Mouse (Mus musculus) liver, embryonic 14.5 days (tissue): ENCODE measurements around the gene Tvp23b. TPM values are rescaled to one million over a fixed set of nuclear protein-coding genes. Genes with fewer than 3 reads are reported as not detected.

Experiments used
- ATAC-seq: fragments of 200-750 bp; cut with Nextera tagmentation; 2 replicates; pipeline ENCODE4 v1.8.0; 2017; ENCODE audit warnings: moderate number of reproducible peaks, mild to moderate bottlenecking, moderate library complexity; ENCODE audit not compliant: insufficient read depth
- DNase-seq, 3 experiments: peaks; one replicate each; pipeline ENCODE4 v3.0.0-alpha.2; 2012 to 2013; ENCODE audit warnings: low read depth in 3 of 3, low spot score in 3 of 3
- H3K27ac ChIP-seq: fragments of 300-500 bp; sonication (generic); 2 replicates; pipeline ENCODE4 v1.5.1; 2014; ENCODE audit warnings: moderate library complexity, mild to moderate bottlenecking, control low read depth, inconsistent platforms
- H3K27me3 ChIP-seq: fragments of 300-500 bp; sonication (generic); 2 replicates; pipeline ENCODE4 v1.6.1; 2014; ENCODE audit warnings: mild to moderate bottlenecking, low read length, moderate library complexity; ENCODE audit not compliant: control insufficient read depth, insufficient read depth
- H3K36me3 ChIP-seq: fragments of 300-500 bp; sonication (generic); replicated peaks from 2 replicates; pipeline ENCODE4 v1.6.1; 2014; ENCODE audit warnings: low read depth; ENCODE audit not compliant: control insufficient read depth, insufficient read depth
- H3K4me1 ChIP-seq, 2 experiments: fragments of 200-500 bp in 1 of 2; fragments of 300-500 bp in 1 of 2; sonication (generic) in 1 of 2; replicated peaks; 2 replicates each; pipeline ENCODE4 v1.6.1; 2012 to 2014; ENCODE audit warnings: antibody characterized with exemption in 1 of 2, inconsistent platforms in 1 of 2, low read length in 1 of 2; ENCODE audit not compliant: control insufficient read depth in 2 of 2, insufficient read depth in 2 of 2
- H3K4me2 ChIP-seq: fragments of 300-500 bp; sonication (generic); 2 replicates; pipeline ENCODE4 v1.6.1; 2014; ENCODE audit warnings: low read depth, mild to moderate bottlenecking, control low read depth, moderate library complexity
- H3K4me3 ChIP-seq, 2 experiments: fragments of 200-500 bp in 1 of 2; fragments of 300-500 bp in 1 of 2; sonication (generic) in 1 of 2; 2 replicates each; pipeline ENCODE4 v1.5.1; 2012 to 2014; ENCODE audit warnings: low read depth in 2 of 2, low read length in 2 of 2, mild to moderate bottlenecking in 2 of 2, control low read depth in 1 of 2, inconsistent platforms in 1 of 2, moderate library complexity in 1 of 2; ENCODE audit not compliant: insufficient read depth in 1 of 2
- H3K9ac ChIP-seq: fragments of 300-500 bp; sonication (generic); replicated peaks from 2 replicates; pipeline ENCODE4 v1.6.1; 2014; ENCODE audit warnings: mild to moderate bottlenecking, control low read depth, moderate library complexity
- H3K9me3 ChIP-seq: fragments of 300-500 bp; sonication (generic); 2 replicates; pipeline ENCODE4 v1.6.1; 2016; ENCODE audit warnings: low read length, mixed read lengths; ENCODE audit not compliant: control insufficient read depth
- CTCF ChIP-seq: IDR thresholded peaks from 2 replicates; pipeline ENCODE4 v1.5.1; 2016; ENCODE audit warnings: antibody characterized with exemption, low read depth, control low read depth
- EP300 ChIP-seq: IDR thresholded peaks from 2 replicates; pipeline ENCODE4 v1.6.1; 2016; ENCODE audit warnings: antibody characterized with exemption, low read depth
- WGBS: fragments of 180-500 bp; shearing (Covaris S2); extraction: QIAGEN DNeasy Blood & Tissue Kit; methylation state at CpG from one replicate; pipeline ENCODE4 v1.1.7; 2014; ENCODE audit not compliant: insufficient replicate concordance; 5-methylcytosine and 5-hydroxymethylcytosine counted together
- polyA plus RNA-seq, 2 experiments: library from polyadenylated mRNA; depleted of rRNA in 1 of 2; stranded (reverse) in 1 of 2; unstranded in 1 of 2; fragments of >200 nt; fragmentation: Nextera tagmentation in 1 of 2; extraction: Ambion mirVana in 1 of 2; gene quantifications; 2 replicates each; pipeline versions ENCODE4 v1.2.1 to v1.2.3; 2012 to 2014

Gene Tvp23b
- polyA plus RNA-seq, 2 experiments, result 12.9 to 25.3 TPM

DNA sequence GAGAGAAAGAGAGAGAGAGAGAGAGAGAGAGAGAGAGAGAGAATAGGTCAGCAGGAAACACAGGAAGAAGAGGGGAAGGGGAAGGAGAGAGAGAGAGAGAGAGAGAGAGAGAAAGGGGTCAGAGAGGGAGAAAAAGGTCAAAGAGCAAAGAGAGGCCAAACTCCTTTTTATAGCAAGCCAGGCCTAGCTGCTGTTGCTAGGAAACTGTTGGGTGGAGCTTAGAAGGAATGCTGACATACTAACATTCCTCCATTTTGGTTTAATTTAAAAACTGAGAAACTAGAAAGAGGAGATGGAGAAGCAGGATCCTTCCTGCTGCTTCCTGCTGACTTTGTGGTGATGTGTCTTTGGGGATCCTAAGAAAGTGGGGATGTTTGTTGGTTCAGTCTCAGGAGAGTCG lies 3.6 kb upstream of the Tvp23b start:
- H3K4me3 ChIP-seq, result no peak overlapping the region
- 63% methylated on average over 1 of the region's 1 CpGs for WGBS

DNA sequence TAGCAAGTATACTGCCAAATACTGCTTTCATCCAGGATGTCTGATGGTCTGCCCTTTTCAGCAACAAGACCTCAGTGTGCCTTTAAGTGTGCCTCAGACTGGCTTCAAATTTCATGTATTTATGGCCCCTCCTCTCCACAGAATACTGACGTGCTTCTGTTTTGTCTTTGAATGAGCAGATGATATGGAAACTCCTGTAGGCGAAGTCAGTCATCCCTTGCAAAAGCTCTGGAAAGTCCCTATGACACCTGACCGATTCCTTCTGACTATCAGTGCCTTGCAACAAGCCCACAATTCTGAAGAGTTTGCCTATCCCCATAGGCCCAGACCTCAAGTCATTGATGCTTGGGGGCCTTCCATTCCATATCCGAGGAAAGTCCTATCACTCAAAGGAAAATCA lies 2.8 kb upstream of the Tvp23b start:
- Histone ChIP-seq H3K9ac (no peak overlapping the region), H3K27me3 (no peaks in the 10 kb centered on the region), H3K4me3 (no peak overlapping the region), H3K27ac (no peak overlapping the region), H3K36me3 (no peaks in the 10 kb centered on the region), H3K4me2 (no peak overlapping the region), H3K9me3 (no peaks in the 10 kb centered on the region), H3K4me1 (0 out of 4 replicates have a peak, but pooled peaks cover 0 to 3% of the 10 kb centered on the region in 2 experiments)
- DNase-seq, result no peak
- no peak for ATAC-seq
- TF ChIP-seq EP300, result no peak
- TF ChIP-seq CTCF, result no peak
- WGBS, result 58% methylated on average over 4 of the region's 4 CpGs

More for the DNA sequence above, 3.6 kb upstream of the Tvp23b start:
- Histone ChIP-seq H3K36me3 (no peaks in the 10 kb centered on the region), H3K27me3 (no peaks in the 10 kb centered on the region), H3K9ac (no peak overlapping the region), H3K4me2 (no peak overlapping the region), H3K9me3 (no peaks in the 10 kb centered on the region), H3K4me1 (0 out of 4 replicates have a peak, but pooled peaks cover 0 to 3% of the 10 kb centered on the region in 2 experiments), H3K27ac (no peak overlapping the region)
- DNase-seq (no peak), ATAC-seq (no peak)
- TF ChIP-seq EP300 (no peak), CTCF (no peak)

DNA sequence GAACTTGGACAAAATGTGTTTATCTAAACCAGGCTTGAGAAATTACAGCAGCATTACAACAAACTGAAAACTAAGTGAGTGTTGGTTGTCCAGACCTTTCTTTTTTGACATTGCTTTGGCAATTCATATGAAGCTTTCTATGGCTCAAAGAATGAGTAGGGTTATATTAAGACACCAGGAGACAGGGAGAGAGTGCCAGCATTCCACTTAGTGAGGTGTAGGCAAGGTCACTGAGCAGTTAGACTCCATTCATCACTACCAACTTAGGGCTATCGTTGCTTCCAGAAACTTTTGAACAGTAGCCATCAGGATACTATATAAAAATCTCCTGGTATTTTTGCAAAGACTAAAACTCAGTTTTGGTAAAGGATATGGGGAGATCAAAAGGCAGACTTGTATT lies 1.9 kb upstream of the Tvp23b start:
- ATAC-seq, result no peak
- 76% methylated on average over 1 of the region's 1 CpGs for WGBS
- TF ChIP-seq CTCF (no peak), EP300 (no peak)
- no peaks in the 10 kb centered on the region for H3K9me3 ChIP-seq
- no peak for DNase-seq
- no peaks in the 10 kb centered on the region for H3K27me3 ChIP-seq
- no peak overlapping the region for H3K4me3 ChIP-seq
- no peak overlapping the region for H3K9ac ChIP-seq
- 0 out of 4 replicates have a peak, but pooled peaks cover 0 to 3% of the 10 kb centered on the region in 2 experiments for H3K4me1 ChIP-seq
- no peak overlapping the region for H3K27ac ChIP-seq
- no peak overlapping the region for H3K4me2 ChIP-seq
- H3K36me3 ChIP-seq, result no peaks in the 10 kb centered on the region

GRCm38 (mm10) chr11:62878728-62879127 lies 527 bp upstream of the Tvp23b start:
- Histone ChIP-seq H3K36me3 (no peaks in the 10 kb centered on the region), H3K4me3 (peak overlapping the region; percentile 26 to 73; a peak in 3 of 4 replicates), H3K9ac (no peak overlapping the region), H3K4me2 (peak overlapping the region; percentile 83), H3K9me3 (no peaks in the 10 kb centered on the region), H3K27me3 (no peaks in the 10 kb centered on the region), H3K4me1 (peaks cover 0 to 5% of the 10 kb centered on the region in 2 experiments; a peak in 2 of 4 replicates), H3K27ac (no peak overlapping the region)
- ATAC-seq (no peak), DNase-seq (no peak)
- WGBS, result 23% methylated on average over 9 of the region's 9 CpGs
- TF ChIP-seq EP300 (no peak), CTCF (no peak)

- TF ChIP-seq EP300 (no peak), CTCF (no peak)
- no peaks in the 10 kb centered on the region for H3K9me3 ChIP-seq
- WGBS, result 29% methylated on average over 8 of the region's 8 CpGs
- H3K4me3 ChIP-seq, result no peak overlapping the region
- H3K9ac ChIP-seq, result no peak overlapping the region
- no peak overlapping the region for H3K27ac ChIP-seq
- no peaks in the 10 kb centered on the region for H3K27me3 ChIP-seq
- H3K36me3 ChIP-seq, result peaks cover 4% of the 10 kb centered on the region; the same call in 1 of the 2 replicates
- H3K4me1 ChIP-seq, result peaks cover 0 to 5% of the 10 kb centered on the region in 2 experiments; a peak in 2 of 4 replicates
- peak overlapping the region; percentile 29 for H3K4me2 ChIP-seq
- DNase-seq, result no peak
- no peak for ATAC-seq
These were observed 4.2 kb downstream of the Tvp23b start for GRCm38 (mm10) chr11:62883407-62883806.
